ENCODE assay signal across 10 mouse cellular contexts in the genomic region with DNA sequence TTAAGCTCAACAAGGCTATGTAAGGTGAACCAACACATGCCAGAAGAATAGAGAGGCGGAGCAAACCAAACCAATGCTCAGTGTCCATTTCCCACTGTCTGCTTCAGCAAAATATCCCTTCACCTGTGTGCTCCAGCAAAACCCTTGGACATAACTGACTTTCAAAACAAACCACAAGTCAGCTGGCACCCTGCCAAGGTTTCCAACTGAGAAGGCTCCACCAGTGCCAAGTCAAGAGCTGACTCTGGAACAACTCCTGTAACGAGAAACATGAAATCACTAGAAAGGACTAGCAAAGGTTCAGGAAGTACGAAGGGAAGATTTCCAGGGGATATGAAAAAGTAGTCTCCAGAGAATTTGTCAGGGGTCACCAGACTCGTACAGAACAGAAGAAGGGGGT. TPM values are rescaled to one million over a fixed set of nuclear protein-coding genes. Genes with fewer than 3 reads are reported as not detected.
DNase-seq lines count a peak whose midpoint lies in the region; ATAC-seq lines count a peak whose summit lies in the region.
"Had no signal": no experiment of that assay in that cellular context is flagged by ENCODE, and none has a peak within 500 bp of the region (broad histone marks: within the 10 kb centered on the region; RNA-seq: fewer than 3 reads in every experiment).

No protein-coding gene starts in this region.

- intact Hi-C loops in gastrocnemius, postnatal 36 days (cut with DNase I) = no loop called here

- H3K27me3 ChIP-seq in midbrain, embryonic 14.5 days (ENCODE audit: control insufficient read depth, insufficient read depth, low read length) = no peaks in the 10 kb centered on the region
- no peaks in the 10 kb centered on the region for H3K27me3 ChIP-seq in midbrain, embryonic 10.5 days (ENCODE audit: low read depth, poor library complexity, severe bottlenecking)
- H3K27me3 ChIP-seq in midbrain, embryonic 11.5 days (ENCODE audit: control insufficient read depth, insufficient read depth, low read length) = no peaks in the 10 kb centered on the region
- H3K27me3 ChIP-seq: neural tube, embryonic 12.5 days had no signal

- no peak overlapping the region for H3K4me3 ChIP-seq in midbrain, embryonic 14.5 days (replicated peaks; ENCODE audit: low read depth, low read length)
- H3K4me3 ChIP-seq in midbrain, embryonic 10.5 days = no peak overlapping the region
- no peak overlapping the region for H3K4me3 ChIP-seq in midbrain, embryonic 11.5 days (ENCODE audit: low read depth, low read length)
- H3K4me3 ChIP-seq: neural tube, embryonic 12.5 days had no signal

- H3K4me2 ChIP-seq in midbrain, embryonic 14.5 days (ENCODE audit: low read length) = no peak overlapping the region
- no peak overlapping the region for H3K4me2 ChIP-seq in midbrain, embryonic 11.5 days
- H3K4me2 ChIP-seq: neural tube, embryonic 12.5 days had no signal

- no peak overlapping the region for H3K9ac ChIP-seq in midbrain, embryonic 14.5 days (replicated peaks; ENCODE audit: low read length)
- no peak overlapping the region for H3K9ac ChIP-seq in midbrain, embryonic 11.5 days (ENCODE audit: low read length)
- H3K9ac ChIP-seq: neural tube, embryonic 12.5 days had no signal

- no peak for ATAC-seq in midbrain, embryonic 14.5 days (ENCODE audit: low FRiP score, low TSS enrichment)
- ATAC-seq in midbrain, embryonic 11.5 days (ENCODE audit: low FRiP score) = no peak

- no peaks in the 10 kb centered on the region for H3K9me3 ChIP-seq in midbrain, embryonic 14.5 days (ENCODE audit: control insufficient read depth, low read length)
- no peaks in the 10 kb centered on the region for H3K9me3 ChIP-seq in midbrain, embryonic 10.5 days (replicated peaks)
- no peaks in the 10 kb centered on the region for H3K9me3 ChIP-seq in midbrain, embryonic 11.5 days (ENCODE audit: control insufficient read depth, low read length)
- H3K9me3 ChIP-seq: neural tube, embryonic 12.5 days had no signal

- 50% methylated on average over 4 of the region's 4 CpGs for WGBS in midbrain, embryonic 14.5 days
- 57% methylated on average over 4 of the region's 4 CpGs for WGBS in midbrain, embryonic 10.5 days
- 47% methylated on average over 4 of the region's 4 CpGs for WGBS in midbrain, embryonic 11.5 days

- no peaks in the 10 kb centered on the region for H3K4me1 ChIP-seq in midbrain, embryonic 14.5 days (ENCODE audit: control insufficient read depth, insufficient read depth, low read length)
- 0 out of 2 replicates have a peak, but pooled peaks cover 3% of the 10 kb centered on the region for H3K4me1 ChIP-seq in midbrain, embryonic 10.5 days
- no peaks in the 10 kb centered on the region for H3K4me1 ChIP-seq in midbrain, embryonic 11.5 days (ENCODE audit: control insufficient read depth, insufficient read depth, low read length)
- H3K4me1 ChIP-seq: neural tube, embryonic 12.5 days had no signal

- H3K36me3 ChIP-seq in midbrain, embryonic 14.5 days (ENCODE audit: control insufficient read depth, insufficient read depth, low read length) = 0 out of 2 replicates have a peak, but pooled peaks cover 4% of the 10 kb centered on the region
- peaks cover 59% of the 10 kb centered on the region for H3K36me3 ChIP-seq in midbrain, embryonic 10.5 days
- H3K36me3 ChIP-seq in midbrain, embryonic 11.5 days (ENCODE audit: control insufficient read depth, insufficient read depth, low read length) = 0 out of 2 replicates have a peak, but pooled peaks cover 3% of the 10 kb centered on the region

- H3K27ac ChIP-seq in midbrain, embryonic 14.5 days (replicated peaks; ENCODE audit: low read depth, low read length) = no peak overlapping the region
- no peak overlapping the region for H3K27ac ChIP-seq in midbrain, embryonic 10.5 days (replicated peaks)
- H3K27ac ChIP-seq in midbrain, embryonic 11.5 days (ENCODE audit: low read depth, low read length) = no peak overlapping the region
- H3K27ac ChIP-seq: neural tube, embryonic 12.5 days had no signal

- DNase-seq in midbrain, embryonic 14.5 days = peak; percentile 25
- no peak for DNase-seq in midbrain, embryonic 10.5 days (ENCODE audit: low spot score)
- DNase-seq in adrenal gland, postnatal 36 days = peak; percentile 86 to 89
- DNase-seq in gastrocnemius, postnatal 36 days = peak; percentile 56 to 69
- DNase-seq in kidney, postnatal 4 days = peak; percentile 82 to 87
- peak; percentile 34 for DNase-seq in testis, postnatal 14 days (ENCODE audit: low spot score)
- no peak for DNase-seq in midbrain, embryonic 11.5 days (ENCODE audit: low spot score, missing footprints)
- no peak for DNase-seq in left cerebral cortex, adult 9 months (ENCODE audit: low spot score in 2 of 2)

RNA-seq across cellular contexts. Expression of a gene that starts 4.5 kb away (rescaled TPM):
- 0.43 TPM in 1 of 2 replicates, not detected in the other for polyA plus RNA-seq in midbrain, embryonic 14.5 days (2014; fragmentation: Nextera tagmentation; extraction: Ambion mirVana)
- 0.22 and 0.57 TPM in 2 replicates for polyA plus RNA-seq in midbrain, embryonic 10.5 days (2016; fragmentation: Nextera tagmentation; extraction: Ambion mirVana)
- 10 to 100 TPM; 11.7 to 24.9 TPM for total RNA-seq in adrenal gland, postnatal 36 days (2021)
- 1 to 10 TPM; 1.3 to 1.4 TPM for total RNA-seq in gastrocnemius, postnatal 36 days (2021)
- polyA plus RNA-seq in midbrain, embryonic 11.5 days (2014; fragmentation: Nextera tagmentation; extraction: Ambion mirVana) = 0.33 and 1.2 TPM in 2 replicates

RNA-seq across cellular contexts. Expression of a gene that starts 21.4 kb away (rescaled TPM):
- polyA plus RNA-seq in midbrain, embryonic 14.5 days (2014; fragmentation: Nextera tagmentation; extraction: Ambion mirVana) = 7.8 and 10.0 TPM in 2 replicates
- 29.8 and 32.9 TPM in 2 replicates for polyA plus RNA-seq in midbrain, embryonic 10.5 days (2016; fragmentation: Nextera tagmentation; extraction: Ambion mirVana)
- 10 to 100 TPM; 10.5 to 14.1 TPM for total RNA-seq in adrenal gland, postnatal 36 days (2021)
- total RNA-seq in gastrocnemius, postnatal 36 days (2021) = under 1 TPM; 0.67 to 0.69 TPM
- polyA plus RNA-seq in midbrain, embryonic 11.5 days (2014; fragmentation: Nextera tagmentation; extraction: Ambion mirVana) = 26.3 and 27.7 TPM in 2 replicates

RNA-seq across cellular contexts. Expression of a gene that starts 38.2 kb away (rescaled TPM):
- not detected in 2 replicates for polyA plus RNA-seq in midbrain, embryonic 14.5 days (2014; fragmentation: Nextera tagmentation; extraction: Ambion mirVana)
- polyA plus RNA-seq in midbrain, embryonic 10.5 days (2016; fragmentation: Nextera tagmentation; extraction: Ambion mirVana) = not detected in 2 replicates
- total RNA-seq in adrenal gland, postnatal 36 days (2021) = not detected
- not detected for total RNA-seq in gastrocnemius, postnatal 36 days (2021)
- not detected in 2 replicates for polyA plus RNA-seq in midbrain, embryonic 11.5 days (2014; fragmentation: Nextera tagmentation; extraction: Ambion mirVana)
- total RNA-seq: layer of hippocampus, adult 18-20 months had no signal
- polyA plus RNA-seq: neural tube, embryonic 12.5 days had no signal

Comparison
In these comparisons a context has a peak if more than half of its experiments do, and no peak if none do; other contexts are left out.
1. DNase-seq: peak in midbrain, embryonic 14.5 days (single experiment), adrenal gland, postnatal 36 days (2 of 2), gastrocnemius, postnatal 36 days (2 of 2), kidney, postnatal 4 days (2 of 2) and testis, postnatal 14 days (single experiment); none in midbrain, embryonic 10.5 days (single experiment), midbrain, embryonic 11.5 days (single experiment) and left cerebral cortex, adult 9 months (0 of 2).